Mouse (Mus musculus): ENCODE results near the gene Copz1. TPM values are rescaled to one million over a fixed set of nuclear protein-coding genes. Genes with fewer than 3 reads are reported as not detected.
A peak's percentile ranks its signal among the peaks of the same experiment; 100 is the strongest.

Copz1 gene
- polyA plus RNA-seq, 1 experiment from 2014 or later = 286 TPM

GRCm38 (mm10) chr15:103308056-103308875, 35.8 kb downstream of the Copz1 start:
- Histone ChIP-seq H3K36me3 (ENCODE audit: control insufficient read depth, insufficient read depth, low read length) (no peaks in the 10 kb centered on the region), H3K9ac (ENCODE audit: low read length) (0 out of 2 replicates have a peak overlapping the region, but pooled peaks have one; percentile 6), H3K4me2 (peak overlapping the region; percentile 0; the same call in 1 of the 2 replicates), H3K4me3 (ENCODE audit: low read depth, low read length) (no peak overlapping the region), H3K9me3 (ENCODE audit: control insufficient read depth, low read length) (no peaks in the 10 kb centered on the region), H3K27me3 (ENCODE audit: control insufficient read depth, insufficient read depth, low read length) (no peaks in the 10 kb centered on the region; the same call in 1 of the 2 replicates), H3K27ac (ENCODE audit: low read depth, low read length) (no peak overlapping the region), H3K4me1 (ENCODE audit: control insufficient read depth, insufficient read depth, low read length) (peaks cover 27% of the 10 kb centered on the region)
- DNase-seq (ENCODE audit: low spot score, missing footprints) = peak; percentile 89
- WGBS = 43% methylated on average over 28 of the region's 28 CpGs
- ATAC-seq (ENCODE audit: low FRiP score) = no peak

GRCm38 (mm10) chr15:103308876-103309580, 36.5 kb downstream of the Copz1 start:
- Histone ChIP-seq H3K9me3 (ENCODE audit: control insufficient read depth, low read length) (no peaks in the 10 kb centered on the region), H3K9ac (ENCODE audit: low read length) (0 out of 2 replicates have a peak overlapping the region, but pooled peaks have one; percentile 2), H3K27ac (ENCODE audit: low read depth, low read length) (no peak overlapping the region), H3K36me3 (ENCODE audit: control insufficient read depth, insufficient read depth, low read length) (no peaks in the 10 kb centered on the region), H3K4me3 (ENCODE audit: low read depth, low read length) (no peak overlapping the region), H3K4me2 (peak overlapping the region; percentile 0; the same call in 1 of the 2 replicates), H3K4me1 (ENCODE audit: control insufficient read depth, insufficient read depth, low read length) (peaks cover 25% of the 10 kb centered on the region), H3K27me3 (ENCODE audit: control insufficient read depth, insufficient read depth, low read length) (no peaks in the 10 kb centered on the region; the same call in 1 of the 2 replicates)
- ATAC-seq (ENCODE audit: low FRiP score) (no peak), DNase-seq (ENCODE audit: low spot score, missing footprints) (no peak)
- WGBS = 65% methylated on average over 26 of the region's 26 CpGs

- DNase-seq (ENCODE audit: low spot score, missing footprints) = no peak
- H3K4me1 ChIP-seq (ENCODE audit: control insufficient read depth, insufficient read depth, low read length) = peaks cover 28% of the 10 kb centered on the region
- WGBS = 75% methylated on average over 6 of the region's 6 CpGs
These were observed 37.9 kb downstream of the Copz1 start, which contains the start of gene Gpr84 for GRCm38 (mm10) chr15:103310365-103310910. TSS of gene Gpr84 (minus strand) at chr15:103310612.

GRCm38 (mm10) chr15:103313495-103314095, 41.1 kb downstream of the Copz1 start:
- no peak overlapping the region; the same call in 1 of the 2 replicates for H3K27ac ChIP-seq (ENCODE audit: low read depth, low read length)
- ATAC-seq (ENCODE audit: low FRiP score) = peak; percentile 15

More at GRCm38 (mm10) chr15:103310365-103310910, 37.9 kb downstream of the Copz1 start, which contains the start of gene Gpr84:
- Histone ChIP-seq H3K9ac (ENCODE audit: low read length) (no peak within 1 kb of the TSS), H3K9me3 (ENCODE audit: control insufficient read depth, low read length) (no peaks in the 10 kb centered on the region), H3K4me3 (ENCODE audit: low read depth, low read length) (no peak within 1 kb of the TSS), H3K27me3 (ENCODE audit: control insufficient read depth, insufficient read depth, low read length) (no peaks in the 10 kb centered on the region; the same call in 1 of the 2 replicates), H3K27ac (ENCODE audit: low read depth, low read length) (no peak within 1 kb of the TSS), H3K36me3 (ENCODE audit: control insufficient read depth, insufficient read depth, low read length) (no peaks in the 10 kb centered on the region), H3K4me2 (no peak within 1 kb of the TSS)
- ATAC-seq (ENCODE audit: low FRiP score) = no peak

GRCm38 (mm10) chr15:103314181-103314580, 41.7 kb downstream of the Copz1 start:
- Histone ChIP-seq H3K9ac (ENCODE audit: low read length) (peak overlapping the region; percentile 59), H3K36me3 (ENCODE audit: control insufficient read depth, insufficient read depth, low read length) (peaks cover 7% of the 10 kb centered on the region; the same call in 1 of the 2 replicates), H3K9me3 (ENCODE audit: control insufficient read depth, low read length) (no peaks in the 10 kb centered on the region), H3K4me3 (ENCODE audit: low read depth, low read length) (peak overlapping the region; percentile 15; the same call in 1 of the 2 replicates), H3K27ac (ENCODE audit: low read depth, low read length) (no peak overlapping the region), H3K4me2 (peak overlapping the region; percentile 47), H3K4me1 (ENCODE audit: control insufficient read depth, insufficient read depth, low read length) (peaks cover 16% of the 10 kb centered on the region), H3K27me3 (ENCODE audit: control insufficient read depth, insufficient read depth, low read length) (no peaks in the 10 kb centered on the region; the same call in 1 of the 2 replicates)
- ATAC-seq (ENCODE audit: low FRiP score) (peak; percentile 33), DNase-seq (ENCODE audit: low spot score, missing footprints) (no peak)
- 23% methylated on average over 21 of the region's 22 CpGs for WGBS

More at GRCm38 (mm10) chr15:103313495-103314095, 41.1 kb downstream of the Copz1 start:
- 13% methylated on average over 18 of the region's 18 CpGs for WGBS
- peaks cover 7% of the 10 kb centered on the region; the same call in 1 of the 2 replicates for H3K36me3 ChIP-seq (ENCODE audit: control insufficient read depth, insufficient read depth, low read length)
- DNase-seq (ENCODE audit: low spot score, missing footprints) = peak; percentile 95
- H3K9ac ChIP-seq (ENCODE audit: low read length) = peak overlapping the region; percentile 59; the same call in 1 of the 2 replicates
- no peaks in the 10 kb centered on the region for H3K9me3 ChIP-seq (ENCODE audit: control insufficient read depth, low read length)
- peak overlapping the region; percentile 47 for H3K4me2 ChIP-seq
- peak overlapping the region; percentile 15; the same call in 1 of the 2 replicates for H3K4me3 ChIP-seq (ENCODE audit: low read depth, low read length)
- no peaks in the 10 kb centered on the region; the same call in 1 of the 2 replicates for H3K27me3 ChIP-seq (ENCODE audit: control insufficient read depth, insufficient read depth, low read length)
- peaks cover 16% of the 10 kb centered on the region for H3K4me1 ChIP-seq (ENCODE audit: control insufficient read depth, insufficient read depth, low read length)

GRCm38 (mm10) chr15:103315011-103315502, 42.5 kb downstream of the Copz1 start:
- peak overlapping the region; percentile 15 for H3K4me3 ChIP-seq (ENCODE audit: low read depth, low read length)
- H3K27ac ChIP-seq (ENCODE audit: low read depth, low read length) = peak overlapping the region; percentile 41
- DNase-seq (ENCODE audit: low spot score, missing footprints) (peak; percentile 99), ATAC-seq (ENCODE audit: low FRiP score) (peak; percentile 88)
- peaks cover 7% of the 10 kb centered on the region; the same call in 1 of the 2 replicates for H3K36me3 ChIP-seq (ENCODE audit: control insufficient read depth, insufficient read depth, low read length)
- H3K9me3 ChIP-seq (ENCODE audit: control insufficient read depth, low read length) = no peaks in the 10 kb centered on the region
- H3K27me3 ChIP-seq (ENCODE audit: control insufficient read depth, insufficient read depth, low read length) = no peaks in the 10 kb centered on the region
- 3% methylated on average over 18 of the region's 18 CpGs for WGBS
- H3K4me1 ChIP-seq (ENCODE audit: control insufficient read depth, insufficient read depth, low read length) = peaks cover 16% of the 10 kb centered on the region
- peak overlapping the region; percentile 47 for H3K4me2 ChIP-seq
- H3K9ac ChIP-seq (ENCODE audit: low read length) = peak overlapping the region; percentile 59

GRCm38 (mm10) chr15:103315979-103316776, 43.7 kb downstream of the Copz1 start:
- Histone ChIP-seq H3K9me3 (ENCODE audit: control insufficient read depth, low read length) (no peaks in the 10 kb centered on the region), H3K27me3 (ENCODE audit: control insufficient read depth, insufficient read depth, low read length) (no peaks in the 10 kb centered on the region), H3K4me3 (ENCODE audit: low read depth, low read length) (no peak overlapping the region), H3K4me1 (ENCODE audit: control insufficient read depth, insufficient read depth, low read length) (peaks cover 16% of the 10 kb centered on the region), H3K27ac (ENCODE audit: low read depth, low read length) (no peak overlapping the region), H3K4me2 (no peak overlapping the region), H3K9ac (ENCODE audit: low read length) (no peak overlapping the region), H3K36me3 (ENCODE audit: control insufficient read depth, insufficient read depth, low read length) (peaks cover 7% of the 10 kb centered on the region; the same call in 1 of the 2 replicates)
- 93% methylated on average over 10 of the region's 10 CpGs for WGBS
- ATAC-seq (ENCODE audit: low FRiP score) = no peak
- no peak for DNase-seq (ENCODE audit: low spot score, missing footprints)
